Mouse (Mus musculus): ENCODE results near the gene Tchp.

The Tchp gene

DNA sequence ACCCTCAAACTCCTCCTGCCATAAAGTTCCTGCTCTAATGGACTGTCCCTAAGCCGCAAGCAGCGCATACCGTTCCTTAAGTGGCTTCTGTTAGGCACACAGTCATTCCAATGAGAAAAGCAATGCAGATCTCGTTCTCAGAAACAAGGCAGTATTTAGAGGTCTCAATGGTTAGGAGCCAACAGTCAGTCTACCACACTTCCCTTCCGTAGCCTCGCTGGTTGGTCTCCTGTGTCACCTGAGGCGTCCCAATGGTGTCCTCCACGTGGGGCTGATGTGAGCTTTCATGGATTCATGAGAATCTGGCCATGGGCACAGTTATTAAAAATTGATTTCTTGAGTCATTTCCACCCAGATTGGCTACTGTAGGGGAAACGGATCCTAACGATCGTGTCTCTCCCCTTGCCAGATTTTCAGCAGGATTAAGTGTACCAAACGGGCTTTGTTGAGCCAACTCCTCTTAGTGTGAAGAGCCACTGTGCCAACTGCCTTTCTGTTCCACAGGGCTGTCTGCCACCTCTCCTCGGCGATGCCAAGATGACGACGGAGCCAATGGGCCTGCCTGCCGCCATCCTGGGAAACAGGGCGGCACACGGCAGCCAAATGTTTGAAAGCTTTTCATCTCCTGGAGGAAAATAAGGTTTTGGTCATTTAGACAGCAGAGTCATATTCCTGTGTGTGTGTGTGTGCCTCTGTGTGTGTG lies 9.4 kb upstream of the Tchp start:
- 40% methylated on average over 19 of the region's 19 CpGs for WGBS

DNA sequence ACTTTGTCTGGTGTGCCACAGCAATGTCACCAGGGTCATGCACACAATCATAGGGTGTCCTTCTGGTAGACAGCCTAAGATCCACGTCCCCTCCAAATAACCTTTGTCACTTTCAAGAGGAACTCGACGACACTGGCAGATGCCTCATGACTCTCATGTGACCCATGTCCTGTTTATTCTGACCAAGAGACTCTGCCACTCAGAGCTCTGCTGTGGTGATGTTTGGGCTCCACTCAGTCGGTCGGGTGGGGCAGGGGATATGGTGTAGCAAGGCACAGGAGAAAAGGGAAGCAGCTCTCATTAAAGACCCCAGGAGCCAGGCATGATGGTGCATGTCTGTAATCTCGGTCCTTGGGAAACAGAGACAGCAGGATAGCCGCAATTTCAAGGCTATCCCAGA lies 8.5 kb upstream of the Tchp start:
- 56% methylated on average over 7 of the region's 7 CpGs for WGBS

DNA sequence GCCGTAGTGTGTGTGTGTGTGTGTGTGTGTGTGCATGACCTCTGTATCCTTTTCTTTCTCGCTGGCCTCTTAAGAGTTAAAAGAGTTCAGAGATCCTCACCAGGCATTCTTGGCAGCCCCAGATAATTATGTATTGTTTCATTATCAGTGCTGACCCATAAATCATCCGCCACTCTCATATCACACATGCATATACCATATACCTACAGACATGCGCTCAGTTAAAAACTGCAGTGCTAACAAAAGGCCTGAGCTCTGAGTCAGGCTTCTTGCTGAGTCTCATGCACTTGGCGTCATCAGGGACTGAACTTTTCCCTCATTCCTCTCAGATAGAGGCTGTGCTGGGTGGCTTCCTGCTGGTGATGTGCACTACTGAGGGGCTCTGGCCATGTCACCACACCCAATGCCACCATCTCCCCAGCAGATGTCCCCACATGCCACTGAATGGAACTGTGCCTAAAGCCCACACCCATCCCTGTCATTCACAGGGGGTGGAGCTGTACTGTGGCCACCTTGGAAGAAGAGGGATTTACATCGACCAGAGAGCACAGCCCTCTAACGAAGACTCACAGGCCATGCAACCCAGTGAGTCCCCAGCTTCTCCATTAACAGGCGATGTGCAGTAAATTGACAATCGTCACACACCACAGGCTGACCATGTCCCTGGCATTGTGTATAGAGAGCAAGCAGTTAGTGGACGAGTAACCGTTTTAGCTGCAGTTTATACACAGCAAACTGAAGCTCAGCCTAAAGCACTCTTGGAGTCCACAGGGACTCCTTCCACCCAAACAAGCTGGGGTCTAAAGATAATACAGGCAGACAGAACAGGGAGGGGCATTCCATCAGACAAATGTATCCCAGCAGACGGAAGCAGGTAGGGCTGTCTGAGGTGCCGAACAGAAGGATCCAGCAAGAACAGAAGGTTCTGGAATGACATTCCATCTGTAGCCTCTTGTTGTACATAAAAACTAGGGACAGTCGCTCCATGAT lies 4.9 kb upstream of the Tchp start:
- WGBS, result 65% methylated on average over 14 of the region's 14 CpGs

DNA sequence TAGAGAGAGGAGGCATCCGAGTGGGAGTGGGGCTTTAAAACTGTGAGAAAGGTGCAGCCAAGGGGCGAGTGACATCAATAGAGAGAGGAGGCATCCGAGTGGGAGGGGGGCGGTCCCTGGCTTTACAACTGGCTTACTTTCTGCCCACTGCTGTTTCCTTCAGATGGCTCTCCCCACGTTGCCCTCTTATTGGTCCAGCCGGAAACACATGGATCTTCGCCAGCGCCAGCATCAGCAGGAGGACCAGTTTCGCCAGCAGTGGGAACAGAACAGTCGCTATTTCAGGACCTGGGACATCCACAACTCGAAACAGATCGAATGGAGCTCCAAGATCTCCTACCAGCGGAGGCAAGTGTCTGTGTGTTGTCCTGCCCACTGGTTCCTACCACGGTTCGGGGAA lies 931 bp downstream of the Tchp start:
- WGBS, result 26% methylated on average over 15 of the region's 15 CpGs

DNA sequence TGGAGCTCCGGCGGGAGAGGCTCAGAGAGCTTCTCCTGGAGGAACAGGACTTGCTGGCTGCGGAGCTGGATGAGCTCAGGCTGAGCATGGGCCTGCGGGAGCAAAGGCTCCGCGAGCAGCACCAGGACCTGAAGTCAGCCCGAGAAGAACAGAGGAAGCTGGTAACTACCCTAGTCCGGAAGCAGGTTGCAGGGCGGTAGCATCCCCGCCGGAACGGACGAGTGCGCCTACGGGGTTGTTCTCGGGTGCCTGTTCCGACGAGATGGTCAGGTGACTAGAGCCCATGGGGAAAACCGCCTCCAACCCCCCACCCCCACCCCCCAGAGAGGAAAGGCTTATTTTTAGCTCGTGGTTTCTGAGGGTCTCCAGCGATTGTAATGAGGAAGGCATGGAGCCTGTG lies 1.8 kb downstream of the Tchp start:
- WGBS, result 88% methylated on average over 21 of the region's 21 CpGs

DNA sequence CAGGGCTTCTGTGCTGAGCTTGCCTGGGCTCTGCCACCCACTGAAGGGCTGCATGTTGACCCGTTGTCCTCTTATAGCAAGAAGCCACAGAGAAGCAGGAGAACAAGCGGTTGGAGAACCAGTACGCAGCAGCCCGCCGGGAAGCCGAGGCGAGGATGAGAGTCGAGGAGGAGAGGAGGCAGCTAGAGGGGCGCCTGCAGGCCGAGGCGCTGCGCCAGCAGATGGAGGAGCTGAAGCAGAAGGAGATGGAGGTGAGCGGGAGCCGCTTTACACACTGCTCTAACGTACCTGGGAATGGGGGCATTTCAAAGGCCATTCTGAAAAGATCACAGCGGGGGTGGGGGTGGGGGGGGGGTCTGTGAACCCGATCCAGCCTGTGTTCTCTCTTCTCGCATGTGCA lies 7.0 kb downstream of the Tchp start:
- WGBS, result 93% methylated on average over 18 of the region's 18 CpGs

DNA sequence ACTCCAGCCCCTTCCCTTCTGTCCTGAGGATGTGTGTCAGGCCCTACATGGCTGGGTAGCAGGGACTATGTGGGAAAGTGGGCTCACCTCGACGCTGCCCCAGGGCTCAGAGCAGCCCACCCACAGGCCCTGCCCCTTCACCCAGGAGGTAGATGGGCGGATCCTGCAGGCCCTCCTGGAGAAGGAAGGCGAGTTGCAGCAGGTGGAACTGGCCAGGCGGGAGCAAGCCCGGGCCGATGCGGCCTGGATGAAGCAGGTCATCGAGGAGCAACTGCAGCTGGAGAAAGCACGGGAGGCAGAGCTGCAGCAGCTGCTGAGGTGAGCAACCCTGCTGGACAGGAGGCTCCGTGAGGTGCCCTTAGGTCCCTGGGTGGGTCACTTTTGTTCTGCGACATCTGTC lies 9.7 kb downstream of the Tchp start:
- 92% methylated on average over 12 of the region's 12 CpGs for WGBS

DNA sequence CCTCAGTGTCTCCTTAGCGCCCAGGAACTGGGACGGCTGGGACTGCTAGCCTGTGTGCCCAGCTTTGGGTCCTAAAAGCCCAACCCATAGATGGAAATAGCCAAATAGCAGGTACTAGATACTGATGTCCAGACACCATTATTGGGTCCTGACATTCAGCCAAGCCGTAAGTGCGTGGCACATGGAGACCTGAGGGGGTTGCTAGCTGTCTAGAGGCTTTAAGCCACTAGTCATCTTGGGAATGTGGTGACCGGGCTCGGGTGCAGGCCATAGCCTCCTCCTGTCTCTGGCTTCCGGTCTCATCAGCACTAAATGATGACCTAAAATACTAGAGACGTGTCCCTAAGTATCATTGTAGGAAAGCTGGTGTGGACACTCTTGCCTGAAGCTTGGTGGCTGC lies 10.4 kb downstream of the Tchp start:
- WGBS, result 96% methylated on average over 8 of the region's 8 CpGs

DNA sequence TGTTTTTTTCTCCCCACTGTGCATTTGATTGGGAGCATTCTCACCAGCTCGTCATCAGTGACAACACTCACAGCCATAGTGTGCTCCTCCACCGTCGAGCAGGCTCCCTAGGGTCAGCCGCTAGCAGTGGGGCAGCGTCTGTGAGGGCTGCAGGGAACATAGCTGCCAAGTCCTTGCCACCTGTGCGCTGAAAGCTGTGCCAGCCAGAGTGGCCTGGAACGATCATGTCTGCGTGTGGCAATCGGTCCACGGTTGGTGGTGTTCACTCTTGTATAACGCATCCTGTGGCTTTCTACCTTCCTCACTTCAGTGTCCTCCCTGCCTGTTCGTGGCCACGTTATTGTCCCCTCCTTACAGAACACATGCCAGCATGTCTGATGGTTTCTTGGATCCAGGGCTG lies 10.9 kb downstream of the Tchp start:
- WGBS, result 89% methylated on average over 13 of the region's 13 CpGs

DNA sequence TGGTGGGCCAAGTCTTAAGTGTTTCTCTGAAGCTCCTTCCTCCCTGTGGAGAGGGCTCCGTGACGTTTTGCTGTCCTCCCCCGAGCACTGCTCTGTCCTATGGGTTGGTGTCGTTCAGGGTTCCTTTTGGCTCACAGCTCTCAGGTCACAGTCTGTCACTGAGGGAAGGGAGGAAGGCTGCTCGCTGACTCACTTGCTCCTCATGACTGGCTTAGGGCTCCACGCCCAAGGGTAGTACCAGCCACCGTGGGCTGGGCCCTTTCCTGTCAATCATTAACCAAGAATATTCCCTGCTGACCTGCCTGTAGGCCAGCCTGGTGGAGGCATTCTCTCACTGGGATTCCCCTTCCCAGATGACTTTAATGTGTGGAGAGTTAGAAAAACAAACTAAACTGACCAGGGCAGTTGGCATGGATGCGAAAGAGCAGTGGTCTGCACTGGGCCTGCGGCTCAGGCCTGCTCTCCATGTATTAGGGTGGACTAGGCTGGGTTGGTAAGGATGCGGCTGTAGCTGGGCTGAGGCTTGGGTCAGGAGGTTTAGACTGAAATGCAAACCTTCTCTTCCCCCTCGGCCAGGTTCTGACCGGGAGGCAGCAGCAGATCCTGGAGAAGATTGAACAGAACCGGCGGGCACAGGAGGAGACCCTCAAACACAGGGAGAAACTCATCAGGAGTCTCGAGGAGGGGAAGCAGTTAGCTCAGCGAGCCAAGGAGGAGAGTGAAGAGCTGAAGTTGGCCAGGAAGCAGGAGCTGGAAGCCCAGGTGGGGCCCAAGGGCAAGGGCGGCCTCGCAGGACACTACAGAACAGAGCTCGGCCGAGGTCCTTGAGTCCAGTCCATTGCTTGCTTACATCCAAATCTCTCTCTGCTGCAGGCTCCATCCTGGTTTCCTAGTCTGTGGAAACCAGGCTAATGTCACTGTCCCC lies 11.7 kb downstream of the Tchp start:
- WGBS, result 93% methylated on average over 20 of the region's 20 CpGs

DNA sequence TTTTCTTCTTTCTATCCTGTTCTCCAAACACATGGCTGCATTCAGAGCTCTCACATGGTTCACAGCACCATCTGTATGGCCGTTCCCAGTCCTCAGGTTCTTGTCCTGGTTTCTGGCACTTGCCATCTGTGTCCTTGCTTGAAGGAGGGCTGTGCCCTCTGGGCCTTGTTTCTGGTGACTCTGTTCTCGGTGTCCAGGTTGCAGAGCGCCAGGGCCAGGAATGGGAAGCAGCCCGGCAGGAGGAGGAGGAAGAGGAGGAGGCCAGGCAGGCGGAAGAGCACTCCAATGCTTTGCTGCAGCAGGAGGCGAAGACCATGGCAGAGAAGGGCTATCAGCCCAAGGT lies 12.3 kb downstream of the Tchp start:
- 89% methylated on average over 6 of the region's 6 CpGs for whole genome bisulfite sequencing

DNA sequence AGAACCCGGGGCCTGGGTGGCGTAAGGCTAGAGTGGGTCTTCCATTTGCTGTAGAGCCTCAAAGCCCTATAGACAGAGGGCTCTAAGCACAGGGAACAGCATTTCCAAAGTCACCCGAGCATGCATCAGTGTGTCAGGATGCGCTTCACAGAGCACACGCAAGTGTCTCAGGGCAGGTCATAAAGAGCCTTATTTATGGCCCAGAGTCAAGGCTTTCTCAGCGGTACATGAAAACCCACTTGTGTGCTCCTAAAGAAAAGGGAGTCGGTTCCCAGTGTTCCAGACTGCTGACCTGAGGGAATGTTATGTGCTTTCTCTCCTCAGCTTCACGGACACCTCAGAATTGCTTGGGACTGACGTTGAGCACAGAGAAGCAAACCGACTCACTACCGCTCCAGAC lies 13.2 kb downstream of the Tchp start:
- WGBS, result 93% methylated on average over 11 of the region's 11 CpGs

DNA sequence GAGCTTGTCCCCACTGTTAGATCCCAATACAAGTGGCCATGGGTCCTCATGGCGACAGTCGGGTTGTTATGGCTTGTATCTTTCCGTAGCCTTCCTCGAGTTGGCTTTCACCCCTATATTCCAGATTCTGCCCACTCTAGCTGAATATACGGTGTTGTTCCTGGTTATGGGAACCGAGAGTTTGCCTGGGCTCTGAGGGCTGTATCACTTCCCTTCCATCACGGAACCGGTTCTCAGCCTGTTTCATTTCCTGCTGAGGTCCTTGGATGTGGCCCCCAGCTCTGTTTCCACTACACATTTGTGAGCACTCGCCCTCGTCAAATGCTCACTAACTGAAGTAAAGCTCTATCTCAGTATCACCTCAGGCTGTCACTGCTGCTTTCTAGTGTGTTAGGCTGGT lies 14.4 kb downstream of the Tchp start:
- WGBS, result 90% methylated on average over 10 of the region's 10 CpGs

DNA sequence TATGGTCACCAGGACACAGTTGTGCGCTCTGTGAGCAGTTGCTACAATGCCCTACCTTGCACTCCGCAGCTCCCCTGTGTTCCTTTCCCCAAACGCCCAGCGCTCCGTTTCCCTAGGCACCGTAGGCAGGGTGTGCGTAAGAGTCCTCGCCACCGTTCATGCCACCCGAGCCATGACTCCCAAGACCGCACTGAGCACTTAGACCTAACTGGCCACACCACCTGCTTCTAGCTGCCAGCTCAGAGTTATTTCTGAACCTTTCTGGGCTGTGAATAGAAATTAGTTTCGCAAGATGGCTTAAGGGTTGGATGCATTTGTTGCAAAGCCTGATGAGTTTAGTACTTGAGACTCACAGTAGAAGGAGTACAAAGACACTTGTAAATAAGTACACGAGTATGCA lies 15.3 kb downstream of the Tchp start:
- WGBS, result 75% methylated on average over 13 of the region's 13 CpGs

DNA sequence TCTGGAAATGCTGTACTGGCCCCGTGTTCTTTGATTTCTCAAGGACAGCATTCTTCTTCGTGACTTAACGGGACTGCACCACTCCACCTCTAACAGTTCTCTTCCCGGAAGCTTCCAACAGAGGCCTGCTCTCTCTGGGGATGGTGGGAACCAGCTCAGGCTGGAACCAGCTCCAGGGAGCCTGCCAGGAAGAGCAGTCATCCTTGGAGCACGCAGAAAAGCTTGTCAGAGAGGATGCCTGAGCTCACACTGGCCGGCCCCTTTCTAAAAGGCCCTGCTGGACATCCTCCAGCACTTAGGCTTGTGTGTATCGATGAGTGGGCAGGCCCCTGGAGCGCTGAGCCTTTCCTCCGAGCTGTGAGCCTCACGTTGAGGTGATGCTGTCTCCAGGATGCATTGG lies 20.6 kb downstream of the Tchp start:
- 63% methylated on average over 10 of the region's 10 CpGs for WGBS

DNA sequence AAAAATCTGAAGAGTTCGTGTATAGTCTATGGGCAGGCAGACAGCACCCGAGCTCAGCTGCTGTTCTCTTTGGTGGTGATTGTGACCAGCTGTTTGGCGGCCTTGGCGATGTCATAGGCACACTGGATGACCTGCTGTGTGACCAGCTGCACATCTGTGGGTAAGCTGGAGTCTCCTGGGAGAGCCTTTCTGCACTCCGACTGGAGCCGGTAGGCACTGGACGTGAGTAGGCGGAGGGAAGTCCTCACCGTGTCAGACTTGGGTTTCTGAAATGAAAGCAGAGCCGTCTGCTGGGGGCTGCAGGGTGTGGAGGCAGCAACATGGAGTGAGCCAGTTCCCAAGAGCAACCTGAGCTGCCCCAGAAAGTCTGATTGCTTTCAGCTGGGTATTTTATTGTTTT lies 22.6 kb downstream of the Tchp start:
- WGBS, result 62% methylated on average over 10 of the region's 10 CpGs

DNA sequence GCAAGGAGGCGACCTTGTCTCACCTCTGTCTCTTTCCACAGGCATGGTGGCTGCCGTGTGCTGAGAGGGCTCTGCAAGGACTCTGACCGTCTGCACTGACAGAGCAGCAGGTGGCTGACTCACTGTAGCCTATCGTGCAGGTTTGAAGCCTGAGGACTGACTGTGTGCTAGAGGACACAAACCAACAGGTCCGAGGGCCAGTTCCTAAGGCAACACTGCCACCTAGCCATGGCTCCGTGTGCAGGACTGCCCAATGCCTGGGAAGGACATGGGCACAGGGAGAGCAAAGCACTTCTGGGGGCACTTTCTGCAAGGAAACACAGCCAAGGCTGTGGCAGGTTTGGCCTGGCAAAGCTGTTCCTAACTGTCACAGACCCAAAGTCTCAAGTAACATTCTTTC lies 23.9 kb downstream of the Tchp start:
- WGBS, result 69% methylated on average over 6 of the region's 6 CpGs

DNA sequence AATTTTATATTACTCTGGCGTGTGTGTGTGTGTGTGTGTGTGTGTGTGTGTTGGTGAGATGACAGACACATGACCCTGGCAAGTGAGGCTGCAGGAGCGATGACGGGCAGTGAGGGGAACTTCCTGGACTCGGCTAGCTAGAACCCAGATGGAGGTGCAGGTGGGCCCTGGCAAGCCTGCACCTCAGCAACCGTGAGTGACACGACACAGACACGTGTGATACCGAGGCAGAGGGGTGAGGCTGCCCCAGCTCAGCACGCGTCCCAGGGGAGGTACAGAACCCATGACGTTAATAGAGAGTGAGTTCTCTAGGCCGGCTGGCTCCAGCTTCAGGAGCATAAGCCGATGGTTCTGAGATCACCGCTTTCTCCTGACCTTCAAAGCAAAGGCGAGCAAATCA lies 24.4 kb downstream of the Tchp start:
- WGBS, result 89% methylated on average over 15 of the region's 15 CpGs

DNA sequence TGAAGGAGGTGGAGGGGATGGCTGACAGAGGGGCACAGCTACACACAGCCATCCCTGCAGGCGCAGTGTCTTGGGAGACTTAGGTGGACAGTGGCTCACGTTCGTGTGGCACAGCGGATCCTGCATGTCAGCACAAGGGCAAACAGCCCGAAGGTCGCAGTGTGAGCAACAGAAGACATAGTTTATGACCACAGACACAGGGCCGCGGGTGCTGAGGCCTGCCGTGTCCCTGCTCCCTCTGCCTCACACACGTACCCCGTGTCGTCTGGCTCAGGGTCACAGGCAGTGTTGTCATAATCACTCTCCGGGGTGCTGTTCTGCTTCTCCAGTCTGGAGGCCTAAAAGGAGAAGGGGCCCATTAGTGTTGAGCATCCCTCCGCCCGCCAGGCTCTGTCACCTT lies 26.0 kb downstream of the Tchp start:
- WGBS, result 96% methylated on average over 15 of the region's 15 CpGs

DNA sequence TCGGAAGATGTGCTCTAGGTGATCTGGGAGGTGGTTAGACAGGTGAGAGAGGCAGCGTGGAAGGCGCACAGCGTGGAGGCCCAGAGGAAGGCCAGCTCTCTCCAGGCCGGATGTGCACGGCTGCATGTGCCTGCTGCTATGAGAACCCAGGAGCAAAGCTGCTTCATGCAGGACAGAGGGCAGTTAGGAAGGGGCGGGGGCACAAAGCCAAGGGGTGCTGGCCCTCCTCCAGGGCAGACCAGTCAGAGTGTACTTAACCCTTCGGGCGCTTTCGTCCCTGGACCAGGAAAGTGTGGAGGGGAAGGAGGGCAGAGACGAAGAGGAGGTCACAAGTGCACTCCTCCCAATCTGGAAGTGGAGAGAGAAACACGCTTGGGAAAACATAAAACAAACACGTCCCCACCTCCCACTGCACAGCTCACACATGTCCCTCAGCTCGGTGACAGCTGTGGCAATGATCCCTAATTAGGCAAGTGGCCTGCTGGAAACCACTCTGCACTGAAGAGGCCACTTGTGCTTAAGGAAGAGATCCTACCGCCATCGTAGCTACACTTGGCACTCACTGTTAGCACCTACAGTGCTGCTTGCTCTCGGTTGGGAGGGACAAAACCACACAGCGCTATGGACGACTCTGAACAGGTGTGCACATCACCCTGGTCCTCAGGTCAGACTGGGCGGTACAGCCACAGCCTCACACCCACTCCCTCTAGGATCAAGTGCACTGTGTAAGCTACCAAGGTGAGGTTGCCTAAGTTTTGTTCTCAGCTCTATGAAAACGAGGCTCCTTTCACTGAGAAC lies 29.7 kb downstream of the Tchp start:
- 72% methylated on average over 21 of the region's 21 CpGs for WGBS

DNA sequence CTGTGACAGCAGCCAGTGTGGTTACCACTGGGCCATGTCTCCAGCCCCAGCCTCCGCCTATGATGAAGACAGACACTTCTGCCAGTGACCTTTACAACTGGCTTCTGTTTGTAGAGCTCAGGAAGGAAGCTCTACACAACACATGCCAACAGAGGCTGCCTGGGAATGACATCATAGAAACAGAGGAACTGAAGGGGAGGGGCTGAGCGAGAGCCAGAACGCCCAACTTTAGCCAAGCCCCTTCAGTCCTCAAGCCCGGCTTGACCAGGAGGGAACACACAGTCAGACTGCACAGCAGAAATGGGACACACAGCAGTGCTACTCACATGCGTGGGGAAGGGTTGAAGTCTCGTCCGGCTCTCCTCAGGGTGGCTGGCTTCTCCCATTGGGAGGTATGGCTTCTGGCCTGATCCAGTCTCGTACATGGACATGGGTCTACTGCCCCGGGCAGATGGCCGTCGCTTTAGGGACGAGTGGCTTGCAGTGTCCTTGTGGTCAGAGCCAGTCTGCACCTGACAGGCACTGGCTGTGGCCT lies 31.2 kb downstream of the Tchp start:
- WGBS, result 62% methylated on average over 12 of the region's 12 CpGs

Measured in cerebral cortex, adult 2 months (tissue).